Mouse (Mus musculus): ENCODE data around the gene Pitpnm2.

Gene Pitpnm2

GRCm38 (mm10) chr5:124199168-124199567, 50.4 kb downstream of the Pitpnm2 start:
- no peak for DNase-seq

- no peak for DNase-seq
Measured at GRCm38 (mm10) chr5:124198473-124198872, 51.1 kb downstream of the Pitpnm2 start.

- DNase-seq, result no peak
Measured at GRCm38 (mm10) chr5:124196082-124196481, 53.5 kb downstream of the Pitpnm2 start.

GRCm38 (mm10) chr5:124194386-124195084, 55.0 kb downstream of the Pitpnm2 start:
- DNase-seq, result no peak

- DNase-seq, result no peak
Measured at GRCm38 (mm10) chr5:124193286-124194112, 56.1 kb downstream of the Pitpnm2 start.

- DNase-seq, result no peak
Measured at GRCm38 (mm10) chr5:124192726-124193285, 56.8 kb downstream of the Pitpnm2 start.

GRCm38 (mm10) chr5:124192251-124192710, 57.3 kb downstream of the Pitpnm2 start:
- no peak for DNase-seq

GRCm38 (mm10) chr5:124190146-124190870, 59.3 kb downstream of the Pitpnm2 start:
- no peak for DNase-seq

GRCm38 (mm10) chr5:124189572-124189981, 60.0 kb downstream of the Pitpnm2 start:
- no peak for DNase-seq

GRCm38 (mm10) chr5:124187508-124188311, 61.9 kb downstream of the Pitpnm2 start:
- no peak for DNase-seq

- DNase-seq, result no peak
Measured at GRCm38 (mm10) chr5:124186981-124187507, 62.5 kb downstream of the Pitpnm2 start.

GRCm38 (mm10) chr5:124186465-124186854, 63.1 kb downstream of the Pitpnm2 start:
- DNase-seq, result no peak

GRCm38 (mm10) chr5:124185706-124186464, 63.7 kb downstream of the Pitpnm2 start:
- DNase-seq, result no peak

GRCm38 (mm10) chr5:124184898-124185701, 64.5 kb downstream of the Pitpnm2 start:
- DNase-seq, result no peak

GRCm38 (mm10) chr5:124184191-124184590, 65.4 kb downstream of the Pitpnm2 start:
- no peak for DNase-seq

- DNase-seq, result no peak
Measured at GRCm38 (mm10) chr5:124182642-124183041, 66.9 kb downstream of the Pitpnm2 start.

GRCm38 (mm10) chr5:124182097-124182496, 67.5 kb downstream of the Pitpnm2 start:
- no peak for DNase-seq

GRCm38 (mm10) chr5:124180500-124181167, 68.9 kb downstream of the Pitpnm2 start:
- no peak for DNase-seq

GRCm38 (mm10) chr5:124179411-124179810, 70.1 kb downstream of the Pitpnm2 start:
- no peak for DNase-seq

Measured in lung, adult 18-20 months (tissue).